Mouse (Mus musculus) splenic B cell, adult 2 months (primary cell): ENCODE measurements around the gene Trim8.

Experiments used
- DNase-seq: peaks from one replicate; pipeline ENCODE4 v3.0.0-alpha.2; 2011; ENCODE audit warnings: low read depth, low spot score
- H3K27me3 ChIP-seq: 2 replicates; pipeline ENCODE4 v1.6.1; 2012; ENCODE audit warnings: mild to moderate bottlenecking, low read length, moderate library complexity, mixed read lengths; ENCODE audit not compliant: control insufficient read depth, poor library complexity, insufficient read depth, severe bottlenecking
- H3K36me3 ChIP-seq: 2 replicates; pipeline ENCODE4 v1.6.1; 2012; ENCODE audit warnings: mild to moderate bottlenecking, low read length, moderate library complexity, mixed read lengths; ENCODE audit not compliant: control insufficient read depth, poor library complexity, insufficient read depth, severe bottlenecking

Trim8 gene

GRCm38 (mm10) chr19:46530449-46530990 lies 29.0 kb downstream of the Trim8 start:
- no peak for DNase-seq
- no peaks in the 10 kb centered on the region for H3K36me3 ChIP-seq
- H3K27me3 ChIP-seq: no peaks in the 10 kb centered on the region

DNA sequence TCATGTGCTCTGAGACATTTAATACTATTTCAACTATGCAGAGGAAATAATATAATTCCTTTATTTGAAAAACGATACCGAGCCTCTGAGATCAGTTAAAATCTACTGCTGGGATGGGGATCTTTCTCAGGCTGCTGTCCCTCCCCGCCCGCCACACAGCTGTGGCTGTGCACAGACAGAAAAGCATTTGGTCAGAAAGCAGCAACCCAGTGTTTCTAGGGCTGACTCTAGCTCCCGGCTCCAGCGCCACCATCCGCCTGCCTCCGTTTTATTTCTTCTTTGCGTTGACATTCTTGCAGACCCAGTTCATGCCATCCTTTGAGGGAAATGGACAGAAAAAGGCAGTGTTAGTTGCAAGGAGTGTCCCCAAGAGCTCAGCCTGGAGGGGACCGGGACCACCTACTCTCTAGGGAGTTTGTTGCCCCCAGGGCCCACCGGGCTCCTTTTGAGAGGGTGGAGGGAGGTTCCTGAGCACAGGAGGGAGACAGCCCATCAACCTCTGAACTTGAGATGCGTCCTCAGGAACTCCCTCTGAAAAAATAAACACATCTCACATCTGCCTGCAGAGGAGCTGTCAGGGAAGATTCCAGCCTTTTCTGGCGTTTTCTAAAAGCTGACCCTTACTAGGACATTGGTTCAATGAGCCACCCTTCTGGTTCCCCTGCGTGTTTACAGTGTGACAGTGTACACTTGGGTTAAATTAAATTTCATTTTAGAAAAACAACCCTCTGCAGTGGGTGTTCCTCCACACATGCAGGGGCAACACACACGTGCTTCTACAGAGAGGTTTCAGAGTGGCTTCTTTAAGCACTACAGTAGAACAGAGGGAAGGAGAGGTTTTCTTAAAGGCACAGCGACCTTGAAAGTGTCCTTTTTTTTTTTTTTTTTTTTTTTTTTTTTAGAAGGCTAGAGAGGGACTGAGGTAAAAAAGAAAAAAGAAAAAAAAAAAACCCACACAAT lies 29.8 kb downstream of the Trim8 start:
- Histone ChIP-seq H3K36me3 (no peaks in the 10 kb centered on the region), H3K27me3 (no peaks in the 10 kb centered on the region)
- DNase-seq: no peak

GRCm38 (mm10) chr19:46532031-46532688 lies 30.7 kb downstream of the Trim8 start:
- Histone ChIP-seq H3K27me3 (no peaks in the 10 kb centered on the region), H3K36me3 (no peaks in the 10 kb centered on the region)
- DNase-seq: no peak

GRCm38 (mm10) chr19:46533066-46533465 lies 31.6 kb downstream of the Trim8 start:
- no peak for DNase-seq
- H3K36me3 ChIP-seq: no peaks in the 10 kb centered on the region
- no peaks in the 10 kb centered on the region for H3K27me3 ChIP-seq

DNA sequence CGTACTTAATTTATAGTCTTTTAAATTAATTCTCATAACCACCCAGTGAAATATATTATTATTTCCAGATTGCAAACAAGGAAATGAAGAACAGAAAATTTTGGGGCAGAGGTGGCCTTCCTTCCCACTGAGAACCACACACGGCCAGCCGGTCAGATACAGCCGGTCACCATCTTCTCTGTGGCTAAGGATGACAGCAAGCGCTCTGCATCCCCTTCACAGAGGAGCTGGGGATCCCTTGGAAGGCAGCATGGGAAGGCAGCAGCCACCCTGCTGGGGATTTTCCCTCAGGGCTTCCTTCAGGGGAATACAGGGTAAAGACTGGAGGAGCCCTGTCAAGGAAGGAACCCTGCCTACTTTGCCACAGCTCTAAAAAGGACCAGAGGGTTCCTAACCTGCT lies 32.0 kb downstream of the Trim8 start:
- H3K36me3 ChIP-seq: no peaks in the 10 kb centered on the region
- DNase-seq: no peak
- H3K27me3 ChIP-seq: no peaks in the 10 kb centered on the region

GRCm38 (mm10) chr19:46534542-46535098 lies 33.1 kb downstream of the Trim8 start:
- H3K36me3 ChIP-seq: no peaks in the 10 kb centered on the region
- DNase-seq: no peak
- H3K27me3 ChIP-seq: no peaks in the 10 kb centered on the region

GRCm38 (mm10) chr19:46537357-46537756 lies 35.9 kb downstream of the Trim8 start:
- no peak for DNase-seq
- Histone ChIP-seq H3K36me3 (no peaks in the 10 kb centered on the region), H3K27me3 (no peaks in the 10 kb centered on the region)

- Histone ChIP-seq H3K27me3 (no peaks in the 10 kb centered on the region), H3K36me3 (no peaks in the 10 kb centered on the region)
- no peak for DNase-seq
Measured at GRCm38 (mm10) chr19:46538213-46538612, 36.7 kb downstream of the Trim8 start.

- Histone ChIP-seq H3K36me3 (no peaks in the 10 kb centered on the region), H3K27me3 (no peaks in the 10 kb centered on the region)
- DNase-seq: no peak
Measured at GRCm38 (mm10) chr19:46542750-46543149, 41.2 kb downstream of the Trim8 start.

GRCm38 (mm10) chr19:46547565-46547964 lies 46.1 kb downstream of the Trim8 start:
- H3K36me3 ChIP-seq: peaks cover 2% of the 10 kb centered on the region; the same call in 1 of the 2 replicates
- H3K27me3 ChIP-seq: no peaks in the 10 kb centered on the region
- no peak for DNase-seq

- no peaks in the 10 kb centered on the region for H3K27me3 ChIP-seq
- no peak for DNase-seq
- H3K36me3 ChIP-seq: peaks cover 2% of the 10 kb centered on the region; the same call in 1 of the 2 replicates
Measured at GRCm38 (mm10) chr19:46548110-46548509, 46.6 kb downstream of the Trim8 start.

GRCm38 (mm10) chr19:46550385-46550784 lies 48.9 kb downstream of the Trim8 start:
- DNase-seq: no peak
- H3K36me3 ChIP-seq: peaks cover 2% of the 10 kb centered on the region; the same call in 1 of the 2 replicates
- H3K27me3 ChIP-seq: no peaks in the 10 kb centered on the region

DNA sequence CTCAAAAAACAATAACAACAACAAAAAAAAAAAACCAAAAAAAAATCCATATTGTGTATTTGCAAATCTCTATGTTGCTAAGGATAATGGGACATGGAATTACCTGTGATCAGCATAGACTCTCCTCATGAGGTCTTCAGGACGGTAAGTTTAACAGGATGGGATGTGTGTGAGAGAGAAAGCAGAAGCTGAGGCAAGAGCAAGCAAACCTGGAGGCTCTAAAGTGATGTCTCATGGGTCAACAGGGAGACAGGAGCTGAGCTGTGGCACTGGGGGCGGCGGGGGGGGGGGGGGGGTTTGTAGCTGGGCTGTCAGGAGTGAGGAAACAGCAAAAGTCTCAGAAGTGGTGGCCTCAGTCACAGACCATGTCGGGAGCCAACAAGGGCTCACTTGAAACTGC lies 51.0 kb downstream of the Trim8 start:
- no peak for DNase-seq
- Histone ChIP-seq H3K27me3 (no peaks in the 10 kb centered on the region), H3K36me3 (peaks cover 2% of the 10 kb centered on the region; the same call in 1 of the 2 replicates)

DNA sequence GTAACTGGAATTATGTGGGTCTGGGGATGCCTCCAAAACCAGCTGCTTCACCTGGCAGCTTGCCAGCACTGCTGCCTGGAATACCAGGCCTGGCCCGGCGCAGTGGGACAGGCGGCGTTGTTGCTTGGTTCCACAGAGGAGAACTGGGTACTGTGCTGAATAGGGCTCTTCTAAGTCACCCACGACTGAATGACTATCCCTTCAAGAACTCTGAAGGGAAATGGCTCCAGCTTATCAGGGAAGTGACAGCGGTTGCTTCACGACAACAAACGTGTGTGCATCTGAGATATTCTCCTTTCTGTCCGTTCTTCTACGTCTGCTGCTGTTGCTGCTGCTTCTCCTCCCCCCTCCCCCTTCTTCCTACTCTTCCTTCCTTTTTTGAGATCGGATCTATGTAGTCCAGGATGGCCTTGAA lies 52.0 kb downstream of the Trim8 start:
- DNase-seq: no peak
- Histone ChIP-seq H3K27me3 (no peaks in the 10 kb centered on the region), H3K36me3 (peaks cover 2% of the 10 kb centered on the region; the same call in 1 of the 2 replicates)

- H3K27me3 ChIP-seq: no peaks in the 10 kb centered on the region
- DNase-seq: no peak
Measured at GRCm38 (mm10) chr19:46558009-46558408, 56.5 kb downstream of the Trim8 start.

More at GRCm38 (mm10) chr19:46558009-46558408, 56.5 kb downstream of the Trim8 start:
- no peaks in the 10 kb centered on the region for H3K36me3 ChIP-seq
